Mouse (Mus musculus) lung, embryonic 14.5 days (tissue): ENCODE data around the gene Gngt1. TPM values are rescaled to one million over a fixed set of nuclear protein-coding genes. Genes with fewer than 3 reads are reported as not detected.

Source experiments
- ATAC-seq: fragments of 200-750 bp; cut with Nextera tagmentation; 2 replicates; pipeline ENCODE4 v1.8.0; 2017; ENCODE audit warnings: mild to moderate bottlenecking, moderate TSS enrichment, moderate library complexity; ENCODE audit not compliant: insufficient read depth
- DNase-seq: peaks from one replicate; pipeline ENCODE4 v3.0.0-alpha.2; 2015
- H3K27ac ChIP-seq: fragments of 300-500 bp; sonication (generic); 2 replicates; pipeline ENCODE4 v1.5.1; 2014; ENCODE audit warnings: low read depth, mild to moderate bottlenecking, moderate library complexity
- H3K27me3 ChIP-seq: fragments of 300-500 bp; sonication (generic); 2 replicates; pipeline ENCODE4 v1.6.1; 2014; ENCODE audit warnings: low read length, control low read depth; ENCODE audit not compliant: insufficient read depth
- H3K36me3 ChIP-seq: fragments of 300-500 bp; sonication (generic); 2 replicates; pipeline ENCODE4 v1.6.1; 2014; ENCODE audit warnings: control low read depth; ENCODE audit not compliant: insufficient read depth
- H3K4me1 ChIP-seq: fragments of 300-500 bp; sonication (generic); 2 replicates; pipeline ENCODE4 v1.6.1; 2014; ENCODE audit warnings: antibody characterized with exemption, control low read depth; ENCODE audit not compliant: insufficient read depth
- H3K4me2 ChIP-seq: fragments of 300-500 bp; sonication (generic); 2 replicates; pipeline ENCODE4 v1.6.1; 2014; ENCODE audit warnings: mild to moderate bottlenecking
- H3K4me3 ChIP-seq: fragments of 300-500 bp; sonication (generic); 2 replicates; pipeline ENCODE4 v1.5.1; 2014; ENCODE audit warnings: low read depth, low read length
- H3K9ac ChIP-seq: fragments of 300-500 bp; sonication (generic); 2 replicates; pipeline ENCODE4 v1.6.1; 2014
- H3K9me3 ChIP-seq: fragments of 300-500 bp; sonication (generic); 2 replicates; pipeline ENCODE4 v1.6.1; 2016; ENCODE audit warnings: low read depth, low read length, control low read depth
- CTCF ChIP-seq: IDR thresholded peaks from 2 replicates; pipeline ENCODE4 v1.5.1; 2016; ENCODE audit warnings: antibody characterized with exemption, low read depth
- WGBS: fragments of 180-500 bp; shearing (Covaris S2); extraction: QIAGEN DNeasy Blood & Tissue Kit; methylation state at CpG from one replicate; pipeline ENCODE4 v1.1.7; 2014; 5-methylcytosine and 5-hydroxymethylcytosine counted together
- polyA plus RNA-seq: library from polyadenylated mRNA; unstranded; fragments of >200 nt; fragmentation: Nextera tagmentation; extraction: Ambion mirVana; gene quantifications from 2 replicates; pipeline ENCODE4 v1.2.1, GENCODE M21; 2014

The Gngt1 gene
- polyA plus RNA-seq, 1 experiment from 2014 or later = not detected

- H3K4me3 ChIP-seq = no peak overlapping the region
- WGBS = 24% methylated on average over 1 of the region's 1 CpGs
- H3K27ac ChIP-seq = no peak overlapping the region
- H3K36me3 ChIP-seq = no peaks in the 10 kb centered on the region
- no peak overlapping the region for H3K4me2 ChIP-seq
- TF ChIP-seq CTCF = no peak
- DNase-seq = no peak
- no peaks in the 10 kb centered on the region for H3K27me3 ChIP-seq
- ATAC-seq = no peak
- no peaks in the 10 kb centered on the region for H3K4me1 ChIP-seq
- H3K9me3 ChIP-seq = no peaks in the 10 kb centered on the region
- H3K9ac ChIP-seq = no peak overlapping the region
Observed at GRCm38 (mm10) chr6:4022645-4023044, 29.1 kb downstream of the Gngt1 start.

- Histone ChIP-seq H3K4me3 (no peak overlapping the region), H3K4me1 (no peaks in the 10 kb centered on the region), H3K27me3 (no peaks in the 10 kb centered on the region), H3K27ac (no peak overlapping the region), H3K9me3 (no peaks in the 10 kb centered on the region), H3K4me2 (no peak overlapping the region), H3K36me3 (no peaks in the 10 kb centered on the region), H3K9ac (no peak overlapping the region)
- DNase-seq (no peak), ATAC-seq (no peak)
- 38% methylated on average over 2 of the region's 2 CpGs for WGBS
- no peak for TF ChIP-seq CTCF
Observed at GRCm38 (mm10) chr6:4026367-4026766, 32.8 kb downstream of the Gngt1 start.

- Histone ChIP-seq H3K9me3 (no peaks in the 10 kb centered on the region), H3K27me3 (no peaks in the 10 kb centered on the region), H3K4me3 (no peak overlapping the region), H3K4me2 (no peak overlapping the region), H3K4me1 (no peaks in the 10 kb centered on the region), H3K27ac (no peak overlapping the region), H3K36me3 (no peaks in the 10 kb centered on the region), H3K9ac (no peak overlapping the region)
- no peak for DNase-seq
- ATAC-seq = no peak
- 69% methylated on average over 3 of the region's 3 CpGs for WGBS
- TF ChIP-seq CTCF = no peak
Observed at GRCm38 (mm10) chr6:4030956-4031355, 37.4 kb downstream of the Gngt1 start.

- WGBS = 46% methylated on average over 1 of the region's 1 CpGs
- Histone ChIP-seq H3K9me3 (no peaks in the 10 kb centered on the region), H3K9ac (no peak overlapping the region), H3K27ac (no peak overlapping the region), H3K36me3 (no peaks in the 10 kb centered on the region), H3K4me1 (no peaks in the 10 kb centered on the region), H3K4me2 (no peak overlapping the region), H3K4me3 (no peak overlapping the region), H3K27me3 (no peaks in the 10 kb centered on the region)
- DNase-seq (no peak), ATAC-seq (no peak)
- TF ChIP-seq CTCF = no peak
Observed at GRCm38 (mm10) chr6:4041821-4042220, 48.2 kb downstream of the Gngt1 start.

Other genes with a start within 250 kb of the Gngt1 start
- gene Calcr, start 229.1 kb upstream of the Gngt1 start, polyA plus RNA-seq = 0.37 TPM in 2 replicates
- 1.7 and 2.9 TPM in 2 replicates for gene Tfpi2, start 4.9 kb upstream of the Gngt1 start, polyA plus RNA-seq
- 116 and 117 TPM in 2 replicates for gene Gng11, start 10.1 kb downstream of the Gngt1 start, polyA plus RNA-seq
- gene Bet1, start 93.2 kb downstream of the Gngt1 start, polyA plus RNA-seq = 72.3 and 82.7 TPM in 2 replicates